Mouse (Mus musculus) thymus, adult 18-20 months (tissue): ENCODE data around the gene B3gat1.

Source experiments
- DNase-seq, 2 experiments: peaks; one replicate each; pipeline ENCODE4 v3.0.0; 2022; ENCODE audit warnings: mixed read lengths in 2 of 2

The B3gat1 gene

DNA sequence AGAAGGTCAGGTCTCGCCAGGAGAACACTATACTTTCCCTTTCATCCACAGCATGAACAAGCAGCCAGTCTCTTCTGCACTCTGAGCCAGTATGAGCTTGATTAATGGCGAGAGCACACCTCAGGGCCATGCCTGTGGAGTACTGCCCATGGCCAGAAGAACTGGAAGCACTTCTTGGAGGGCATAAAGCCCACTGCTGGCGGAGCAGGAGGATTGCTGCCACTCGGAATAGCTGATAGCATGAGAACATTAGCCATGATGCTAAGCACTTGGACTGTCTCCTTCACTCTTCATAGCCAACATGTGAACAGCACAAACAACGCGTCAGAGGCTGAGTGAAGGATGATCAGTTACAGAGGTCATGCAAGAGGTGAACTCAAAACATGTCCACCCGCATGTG is 44.9 kb downstream of the B3gat1 start:
- DNase-seq: no peak

DNA sequence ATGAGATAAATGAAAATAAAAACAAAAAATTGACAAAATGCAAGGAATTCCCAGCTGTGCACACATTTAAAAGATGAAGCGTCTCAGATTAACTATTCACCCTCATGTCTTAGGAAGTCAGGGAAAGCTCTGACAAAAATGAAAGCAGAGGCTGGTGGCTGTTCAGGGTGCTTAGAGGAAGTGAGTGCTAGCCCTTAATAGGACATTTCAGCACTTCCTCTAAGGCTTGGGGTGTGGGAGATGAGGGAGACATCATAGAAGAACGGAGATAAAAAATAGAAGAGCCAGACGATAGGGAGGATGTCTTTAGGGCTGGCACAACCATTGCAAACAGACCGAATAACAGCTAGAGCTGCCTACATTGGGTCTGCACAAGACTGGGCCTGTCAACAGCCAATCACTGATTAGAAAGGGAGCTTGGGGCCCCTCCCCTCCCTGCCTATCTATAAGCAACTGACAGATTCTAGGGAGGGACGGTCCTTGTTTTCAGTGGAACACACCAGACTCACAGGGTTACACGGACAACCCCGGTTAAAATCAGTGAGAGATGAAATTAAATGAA is 50.0 kb downstream of the B3gat1 start:
- DNase-seq: no peak

DNA sequence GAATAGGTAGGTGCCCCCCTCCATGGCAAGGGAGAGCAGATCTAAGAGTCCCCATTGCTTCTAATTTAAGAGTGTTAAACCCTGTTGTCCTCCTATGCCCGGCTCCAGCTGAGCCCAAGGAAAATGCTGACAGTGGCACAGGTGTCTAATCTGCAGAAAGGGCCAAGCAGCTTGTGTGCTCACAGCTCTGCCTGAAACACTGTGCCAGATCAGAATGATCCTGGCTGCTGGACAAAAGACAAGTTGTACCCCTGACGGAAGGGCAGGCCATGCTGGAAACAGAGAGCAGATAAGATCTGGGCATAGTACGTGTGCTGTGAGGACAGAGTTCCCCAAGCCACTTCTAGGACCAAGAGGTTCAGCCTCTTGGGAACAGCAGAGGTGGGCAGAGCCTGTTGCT is 59.3 kb downstream of the B3gat1 start:
- no peak for DNase-seq

DNA sequence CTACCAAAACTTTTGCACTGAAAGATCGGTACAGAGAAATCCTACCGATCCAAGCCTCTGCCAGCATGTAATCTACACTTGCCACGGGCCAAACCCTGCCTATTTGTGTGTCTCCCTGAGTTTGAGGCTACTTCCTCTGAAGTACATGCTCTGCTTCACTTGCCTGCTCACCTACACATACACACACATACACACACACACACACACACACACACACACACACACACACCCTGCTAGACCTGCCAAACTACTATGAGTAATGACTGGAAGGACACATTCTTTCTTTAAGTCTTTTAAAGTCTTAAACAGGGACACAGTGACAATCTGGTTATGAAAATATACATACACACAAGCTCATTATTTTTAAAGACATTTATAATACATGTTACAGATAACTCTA is 64.7 kb downstream of the B3gat1 start:
- no peak for DNase-seq

DNA sequence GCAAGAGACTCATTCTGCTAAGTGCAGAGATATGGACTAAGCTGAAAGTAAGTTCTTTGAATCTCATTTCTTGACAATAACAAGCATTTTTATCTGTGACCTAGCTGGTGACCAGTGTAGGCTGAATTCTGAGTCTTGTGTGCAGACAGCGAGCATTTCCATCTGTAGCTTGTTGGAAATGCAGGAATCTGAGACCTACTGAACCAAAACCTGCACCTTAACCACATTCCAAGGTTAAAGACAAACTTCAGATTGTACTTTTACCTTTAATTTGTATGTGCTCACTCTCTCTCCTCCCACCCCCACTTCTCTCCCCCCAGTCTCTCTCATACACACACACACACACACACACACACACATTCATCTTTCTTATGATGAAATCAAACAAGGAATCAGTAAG is 65.2 kb downstream of the B3gat1 start:
- DNase-seq: no peak

DNA sequence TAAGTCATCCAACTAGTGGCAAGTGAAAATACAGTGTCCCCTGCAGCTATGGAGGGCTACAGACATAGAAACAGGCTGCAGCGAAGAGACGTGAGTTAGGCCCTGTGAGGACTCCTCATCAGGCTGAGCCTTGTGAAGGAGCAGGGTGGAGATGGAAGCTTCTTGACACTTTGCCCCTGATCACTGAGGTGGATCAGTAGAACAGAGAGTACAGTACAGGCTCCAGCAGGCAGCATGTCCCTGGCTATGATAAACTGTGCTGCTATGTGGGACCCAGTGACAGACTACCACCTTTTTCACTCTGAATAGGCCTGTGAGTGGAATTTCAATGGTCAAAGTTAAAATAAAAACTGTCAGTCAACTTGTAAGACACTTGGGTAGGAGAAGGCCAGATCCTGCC is 66.8 kb downstream of the B3gat1 start:
- no peak for DNase-seq

DNA sequence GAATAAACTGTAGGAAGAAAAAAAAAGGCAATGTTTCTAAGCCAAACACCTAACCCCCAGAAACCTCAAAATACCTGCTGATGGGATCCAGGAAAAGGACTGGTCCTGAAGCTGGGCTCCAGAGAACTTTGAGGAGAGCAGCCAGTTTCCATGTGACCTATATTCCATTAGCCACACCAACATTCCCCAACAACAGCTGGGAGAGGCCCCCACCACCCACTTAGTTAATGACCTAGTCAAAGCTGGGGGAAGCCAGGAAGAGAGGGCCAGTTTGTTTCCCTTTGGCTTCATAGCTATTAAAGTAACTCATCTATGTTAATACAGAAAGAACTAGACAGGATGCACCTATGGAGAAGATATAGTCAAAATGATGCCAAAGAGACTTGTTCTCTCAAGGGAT is 70.8 kb downstream of the B3gat1 start:
- DNase-seq: no peak

DNA sequence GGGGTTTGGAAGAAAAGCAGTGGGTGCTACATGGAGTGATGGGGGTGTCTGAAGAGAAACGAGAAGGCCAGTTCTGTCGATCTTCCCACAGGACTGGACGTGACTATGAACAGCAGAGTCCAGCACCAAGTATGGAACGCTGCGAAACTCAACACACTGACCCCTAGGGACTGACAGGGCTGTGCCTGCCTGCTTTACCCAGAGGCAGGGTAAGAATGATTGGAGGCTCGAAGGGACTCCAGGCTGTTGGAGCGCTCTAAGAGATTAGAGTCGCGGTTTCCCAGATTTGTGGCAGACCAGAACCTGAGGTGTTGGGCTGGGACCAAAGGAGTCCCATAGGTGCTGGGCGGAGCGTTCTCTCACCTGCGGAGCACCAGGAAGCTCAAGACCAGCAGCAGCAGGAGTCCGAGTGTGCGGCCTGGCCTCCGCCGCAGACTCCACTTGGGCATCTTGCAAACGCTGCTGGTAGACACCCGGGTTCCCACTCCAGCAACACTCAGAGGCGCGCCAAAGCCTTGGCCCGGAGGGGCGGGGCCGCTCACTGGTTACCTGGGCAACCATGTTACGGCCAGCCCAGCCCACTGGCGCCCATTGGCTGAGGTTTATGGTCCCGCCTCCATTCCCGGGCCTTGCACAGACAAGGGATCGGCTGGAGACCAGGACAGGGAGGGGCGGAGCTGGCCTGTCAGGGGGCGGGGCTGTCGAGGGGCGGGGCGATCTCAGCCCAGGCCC is 72.6 kb downstream of the B3gat1 start, which contains the start of gene Glb1l2:
Glb1l2 (minus strand) TSS at position 534 of the 732 bp plus-strand sequence.
- DNase-seq: peak; percentile 14 to 20

DNA sequence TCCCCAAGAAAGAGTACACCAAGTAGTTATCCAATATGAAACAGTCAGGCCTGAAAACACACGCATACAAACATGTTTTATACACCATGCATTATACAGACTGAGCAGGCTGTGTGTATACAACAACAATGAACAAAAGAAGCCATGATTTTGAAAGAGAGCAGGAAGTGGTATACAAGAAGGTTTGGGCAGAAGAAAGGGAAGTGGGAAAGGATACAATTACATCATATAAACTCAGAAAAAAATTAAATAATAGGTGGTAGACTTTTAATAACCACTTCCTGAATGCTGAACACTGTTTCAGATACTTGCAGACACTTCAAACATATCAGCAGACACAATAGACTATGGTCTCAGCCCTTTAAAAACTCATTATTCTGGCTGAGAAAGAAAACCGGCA is 75.2 kb downstream of the B3gat1 start:
- DNase-seq: no peak
